Comparison of ENCODE assay signal across 21 mouse cellular contexts in genomic region chr12:71621542-71621941, GRCm38 (mm10).
"Had no signal": no experiment of that assay in that cellular context is flagged by ENCODE, and none has a peak within 500 bp of the region (broad histone marks: within the 10 kb centered on the region; RNA-seq: fewer than 3 reads in every experiment).

No protein-coding gene starts in this region.

- H3K4me3 ChIP-seq: heart, embryonic 10.5 days; heart, embryonic 12.5 days; hindbrain, embryonic 13.5 days; hindbrain, embryonic 15.5 days; kidney, embryonic 15.5 days; limb, embryonic 13.5 days; limb, embryonic 15.5 days; liver, embryonic 12.5 days had no signal

- H3K4me1 ChIP-seq: hindbrain, embryonic 15.5 days; liver, embryonic 12.5 days had no signal

- H3K4me2 ChIP-seq: heart, embryonic 12.5 days; hindbrain, embryonic 13.5 days; hindbrain, embryonic 15.5 days; kidney, embryonic 15.5 days; limb, embryonic 13.5 days; limb, embryonic 15.5 days; liver, embryonic 12.5 days had no signal

- H3K9ac ChIP-seq: forebrain, postnatal 0 days; heart, embryonic 12.5 days; hindbrain, embryonic 13.5 days; hindbrain, embryonic 15.5 days; kidney, embryonic 15.5 days; limb, embryonic 13.5 days; limb, embryonic 15.5 days; liver, embryonic 12.5 days had no signal

- DNase-seq: forebrain, postnatal 0 days; gastrocnemius, postnatal 14 days; gastrocnemius, postnatal 36 days; heart, adult 18-20 months; heart, postnatal 10 days; kidney, adult 18-20 months; kidney, adult 9 months; layer of hippocampus, adult 9-11 months; layer of hippocampus, postnatal 36 days; left cerebral cortex, postnatal 4 days had no signal

- H3K9me3 ChIP-seq: heart, embryonic 10.5 days; heart, embryonic 12.5 days; hindbrain, embryonic 13.5 days; hindbrain, embryonic 15.5 days; kidney, embryonic 15.5 days; limb, embryonic 13.5 days; limb, embryonic 15.5 days; liver, embryonic 12.5 days had no signal

- ATAC-seq: forebrain, postnatal 0 days; hindbrain, postnatal 0 days; intestine, embryonic 16.5 days; liver, embryonic 12.5 days had no signal

- H3K36me3 ChIP-seq: heart, embryonic 10.5 days; heart, embryonic 12.5 days; hindbrain, embryonic 13.5 days; hindbrain, embryonic 15.5 days; kidney, embryonic 15.5 days; limb, embryonic 13.5 days; limb, embryonic 15.5 days; liver, embryonic 12.5 days had no signal

- H3K27me3 ChIP-seq: heart, embryonic 12.5 days; hindbrain, embryonic 13.5 days; hindbrain, embryonic 15.5 days; kidney, embryonic 15.5 days; limb, embryonic 13.5 days; limb, embryonic 15.5 days; liver, embryonic 12.5 days had no signal

- H3K27ac ChIP-seq: heart, embryonic 10.5 days; hindbrain, embryonic 13.5 days; hindbrain, embryonic 15.5 days; hindbrain, postnatal 0 days; kidney, embryonic 15.5 days; kidney, postnatal 0 days; limb, embryonic 13.5 days; limb, embryonic 15.5 days; liver, embryonic 12.5 days had no signal
